Mouse (Mus musculus) megakaryocyte, embryonic 14.5 days (primary cell): ENCODE data around the gene Fn1. TPM values are rescaled to one million over a fixed set of nuclear protein-coding genes. Genes with fewer than 3 reads are reported as not detected.

Source experiments
- H3K27me3 ChIP-seq: replicated peaks from 2 replicates; pipeline ENCODE3; 2012; ENCODE audit warnings: inconsistent platforms
- H3K36me3 ChIP-seq: replicated peaks from 2 replicates; pipeline ENCODE3; 2012; ENCODE audit warnings: low read length, inconsistent platforms, mixed read lengths
- H3K4me1 ChIP-seq: 2 replicates; pipeline ENCODE4 v1.6.1; 2012; ENCODE audit warnings: inconsistent platforms
- H3K4me3 ChIP-seq: replicated peaks from 2 replicates; pipeline ENCODE3; 2012; ENCODE audit warnings: moderate library complexity, mild to moderate bottlenecking, inconsistent platforms
- H3K9me3 ChIP-seq: 2 replicates; pipeline ENCODE4 v1.6.1; 2012; ENCODE audit warnings: inconsistent platforms
- FLI1 ChIP-seq: IDR thresholded peaks from 2 replicates; pipeline ENCODE4 v1.6.1; 2012; ENCODE audit warnings: low read length, inconsistent platforms, mixed read lengths
- GATA1 ChIP-seq: IDR thresholded peaks from 3 replicates; pipeline ENCODE4 v1.6.1; 2012; ENCODE audit warnings: mixed read lengths, low read length, inconsistent platforms, borderline replicate concordance
- polyA plus RNA-seq: library from polyadenylated mRNA; stranded (reverse); fragments of >175 nt; gene quantifications from 2 replicates; pipeline ENCODE4 v1.2.3, GENCODE M21; 2012; ENCODE audit warnings: low replicate concordance; ENCODE audit not compliant: insufficient read depth

Fn1 gene
- polyA plus RNA-seq, 1 experiment = 5.3 TPM

DNA sequence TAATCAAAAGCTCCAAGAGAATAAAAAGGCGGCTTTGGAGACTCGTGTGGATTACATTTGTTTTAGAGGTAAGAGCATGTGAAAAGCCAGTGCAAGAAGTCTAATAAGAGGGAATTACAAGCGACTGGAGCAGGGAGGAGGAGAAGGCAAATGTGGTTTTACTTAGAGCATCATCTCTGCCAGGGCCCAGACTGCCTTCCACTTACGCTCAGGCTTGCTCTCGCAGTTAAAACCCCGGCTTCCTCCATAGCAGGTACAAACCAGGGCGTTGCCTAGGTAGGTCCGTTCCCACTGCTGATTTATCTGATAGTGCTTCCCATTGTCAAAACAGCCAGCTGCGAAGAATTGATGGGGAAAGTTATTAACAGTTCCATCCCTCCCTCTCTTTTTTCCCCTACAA lies 1.7 kb downstream of the Fn1 start:
- Histone ChIP-seq H3K4me1 (peaks cover 17% of the 10 kb centered on the region), H3K9me3 (no peaks in the 10 kb centered on the region), H3K27me3 (peaks cover 33% of the 10 kb centered on the region), H3K4me3 (no peak overlapping the region), H3K36me3 (no peaks in the 10 kb centered on the region)
- TF ChIP-seq GATA1 (no peak), FLI1 (no peak)

DNA sequence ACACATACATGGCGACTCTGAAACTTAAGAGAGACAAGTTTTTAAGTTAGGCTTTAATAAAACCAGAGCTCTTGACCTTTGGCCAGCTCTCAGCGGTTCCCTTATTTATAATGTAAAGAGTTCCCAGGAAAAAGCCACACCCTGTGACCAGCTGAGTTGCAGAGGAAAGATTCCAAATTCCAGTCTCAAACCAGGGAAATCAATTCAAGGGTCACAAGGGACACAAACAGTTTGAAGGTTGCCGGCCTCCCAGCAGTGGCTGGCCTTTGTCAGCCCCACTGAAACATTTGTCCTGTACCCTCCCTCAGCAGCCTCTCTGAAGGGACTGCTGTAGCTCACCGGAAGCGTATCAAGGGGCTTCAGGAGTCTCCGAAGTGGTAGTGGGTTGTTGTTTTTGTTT lies 2.3 kb downstream of the Fn1 start:
- H3K36me3 ChIP-seq = no peaks in the 10 kb centered on the region
- no peak for TF ChIP-seq GATA1
- TF ChIP-seq FLI1 = no peak
- no peaks in the 10 kb centered on the region for H3K9me3 ChIP-seq
- H3K4me3 ChIP-seq = no peak overlapping the region
- H3K27me3 ChIP-seq = peaks cover 33% of the 10 kb centered on the region
- H3K4me1 ChIP-seq = peaks cover 17% of the 10 kb centered on the region

DNA sequence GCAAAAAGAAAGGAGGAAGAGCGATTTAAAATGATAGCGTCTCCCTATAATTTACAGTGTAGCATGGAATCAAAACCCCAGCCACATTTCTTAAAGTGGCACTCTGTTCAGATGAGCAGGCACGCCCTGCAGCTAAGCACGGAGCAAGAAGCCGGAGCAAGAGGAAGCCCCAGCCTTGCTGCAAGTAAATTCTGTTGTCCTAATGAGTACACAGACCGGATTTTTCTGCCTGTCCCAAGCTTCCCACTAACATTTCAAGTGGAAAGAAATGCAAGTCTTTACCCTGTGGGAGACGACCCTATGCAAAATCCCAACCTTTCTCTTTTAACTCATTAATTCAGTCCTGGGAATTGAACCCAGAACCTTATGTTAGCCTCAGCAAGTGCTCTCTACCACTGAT lies 4.8 kb downstream of the Fn1 start:
- H3K36me3 ChIP-seq = no peaks in the 10 kb centered on the region
- peaks cover 24% of the 10 kb centered on the region for H3K27me3 ChIP-seq
- H3K9me3 ChIP-seq = peaks cover 8% of the 10 kb centered on the region
- no peak overlapping the region for H3K4me3 ChIP-seq
- TF ChIP-seq GATA1 (no peak), FLI1 (no peak)
- peaks cover 8% of the 10 kb centered on the region for H3K4me1 ChIP-seq

DNA sequence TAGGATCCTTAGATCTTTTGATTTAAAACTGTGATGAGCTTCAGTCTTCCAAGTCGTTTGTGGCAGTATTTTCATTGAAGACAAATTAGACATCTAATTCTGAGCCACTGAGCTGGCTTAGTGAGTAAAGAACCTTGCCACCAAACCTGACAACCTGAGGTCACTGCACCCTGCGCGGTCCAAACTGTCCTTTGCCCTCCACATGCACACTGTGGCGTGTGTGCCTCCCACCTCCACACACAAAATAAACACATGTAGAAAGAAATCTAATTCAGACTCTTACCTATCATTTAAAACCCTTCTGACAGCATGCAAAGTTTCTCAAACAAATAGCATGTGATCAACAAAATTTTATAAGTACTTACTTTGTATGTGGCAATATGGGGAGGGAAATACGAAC lies 6.2 kb downstream of the Fn1 start:
- no peaks in the 10 kb centered on the region for H3K36me3 ChIP-seq
- no peak overlapping the region for H3K4me3 ChIP-seq
- H3K9me3 ChIP-seq = peaks cover 15% of the 10 kb centered on the region
- TF ChIP-seq FLI1 = no peak
- TF ChIP-seq GATA1 = no peak
- H3K27me3 ChIP-seq = peaks cover 13% of the 10 kb centered on the region
- H3K4me1 ChIP-seq = no peaks in the 10 kb centered on the region

DNA sequence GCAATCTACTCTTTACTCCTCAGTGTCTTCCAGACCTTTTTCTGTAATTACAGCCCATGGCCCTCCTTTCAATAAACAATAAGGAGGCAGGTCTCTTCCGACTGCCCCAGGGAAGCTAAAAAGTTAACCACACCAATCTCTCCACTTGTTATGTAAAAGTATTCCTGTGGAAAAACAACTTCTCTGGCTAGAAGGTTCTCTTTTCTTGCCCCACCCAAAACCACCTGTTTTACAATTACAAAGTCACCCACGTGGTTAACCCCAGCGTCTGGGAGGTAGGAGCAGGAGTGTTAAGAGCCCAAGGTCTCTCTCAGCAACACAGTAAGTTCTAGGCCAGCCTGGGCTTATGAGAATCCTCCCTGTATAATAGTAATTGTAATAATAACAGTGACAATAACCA lies 7.0 kb downstream of the Fn1 start:
- TF ChIP-seq FLI1 (no peak), GATA1 (no peak)
- H3K36me3 ChIP-seq = no peaks in the 10 kb centered on the region
- peaks cover 8% of the 10 kb centered on the region for H3K27me3 ChIP-seq
- no peak overlapping the region for H3K4me3 ChIP-seq
- H3K4me1 ChIP-seq = no peaks in the 10 kb centered on the region
- peaks cover 21% of the 10 kb centered on the region for H3K9me3 ChIP-seq

- no peaks in the 10 kb centered on the region for H3K36me3 ChIP-seq
- TF ChIP-seq GATA1 (no peak), FLI1 (no peak)
- H3K4me1 ChIP-seq = no peaks in the 10 kb centered on the region
These were observed 7.5 kb downstream of the Fn1 start for GRCm38 (mm10) chr1:71645466-71645865.

GRCm38 (mm10) chr1:71642794-71643193 lies 10.2 kb downstream of the Fn1 start:
- no peaks in the 10 kb centered on the region for H3K36me3 ChIP-seq
- TF ChIP-seq FLI1 = no peak
- no peak for TF ChIP-seq GATA1
- H3K9me3 ChIP-seq = peaks cover 36% of the 10 kb centered on the region
- peak overlapping the region; percentile 73 for H3K4me3 ChIP-seq
- no peaks in the 10 kb centered on the region for H3K27me3 ChIP-seq
- H3K4me1 ChIP-seq = no peaks in the 10 kb centered on the region

More at GRCm38 (mm10) chr1:71645466-71645865, 7.5 kb downstream of the Fn1 start:
- Histone ChIP-seq H3K4me3 (no peak overlapping the region), H3K9me3 (peaks cover 24% of the 10 kb centered on the region), H3K27me3 (peaks cover 5% of the 10 kb centered on the region)

DNA sequence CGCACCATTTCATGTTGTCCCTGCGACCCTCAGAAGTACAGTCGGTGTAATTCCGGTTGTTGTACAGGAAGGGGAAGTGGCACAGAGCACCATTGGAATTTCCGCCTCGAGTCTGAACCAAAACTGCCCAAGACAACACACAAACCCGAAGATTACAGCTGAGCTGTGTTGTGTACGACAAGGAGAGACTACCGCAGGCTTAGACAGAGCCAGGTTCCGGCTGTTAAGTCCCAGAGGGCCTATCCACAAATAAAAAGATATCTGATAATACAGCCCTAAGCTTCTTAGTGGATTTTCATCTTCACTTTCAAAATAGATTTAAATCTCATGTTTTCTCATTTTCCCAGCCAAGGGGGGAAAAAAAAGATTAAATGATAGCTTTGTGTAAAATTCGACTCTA lies 11.8 kb downstream of the Fn1 start:
- TF ChIP-seq GATA1 = no peak
- TF ChIP-seq FLI1 = no peak
- H3K27me3 ChIP-seq = no peaks in the 10 kb centered on the region
- H3K9me3 ChIP-seq = peaks cover 36% of the 10 kb centered on the region
- no peaks in the 10 kb centered on the region for H3K36me3 ChIP-seq
- no peak overlapping the region for H3K4me3 ChIP-seq
- no peaks in the 10 kb centered on the region for H3K4me1 ChIP-seq

GRCm38 (mm10) chr1:71640157-71640556 lies 12.8 kb downstream of the Fn1 start:
- Histone ChIP-seq H3K9me3 (peaks cover 38% of the 10 kb centered on the region), H3K4me1 (no peaks in the 10 kb centered on the region), H3K4me3 (peak overlapping the region; percentile 62), H3K27me3 (no peaks in the 10 kb centered on the region), H3K36me3 (no peaks in the 10 kb centered on the region)
- TF ChIP-seq GATA1 = no peak
- TF ChIP-seq FLI1 = no peak

GRCm38 (mm10) chr1:71636665-71637064 lies 16.3 kb downstream of the Fn1 start:
- TF ChIP-seq FLI1 = no peak
- no peak for TF ChIP-seq GATA1
- Histone ChIP-seq H3K9me3 (peaks cover 24% of the 10 kb centered on the region), H3K4me3 (peak overlapping the region; percentile 77), H3K27me3 (no peaks in the 10 kb centered on the region), H3K4me1 (no peaks in the 10 kb centered on the region), H3K36me3 (no peaks in the 10 kb centered on the region)

GRCm38 (mm10) chr1:71636116-71636515 lies 16.9 kb downstream of the Fn1 start:
- no peak overlapping the region for H3K4me3 ChIP-seq
- H3K4me1 ChIP-seq = no peaks in the 10 kb centered on the region
- no peak for TF ChIP-seq FLI1
- no peak for TF ChIP-seq GATA1
- no peaks in the 10 kb centered on the region for H3K27me3 ChIP-seq
- H3K36me3 ChIP-seq = no peaks in the 10 kb centered on the region
- peaks cover 21% of the 10 kb centered on the region for H3K9me3 ChIP-seq
